Mouse (Mus musculus): ENCODE data around the gene Abcb9. TPM values are rescaled to one million over a fixed set of nuclear protein-coding genes. Genes with fewer than 3 reads are reported as not detected.

Gene Abcb9
- total RNA-seq, 1 experiment = 0.76 TPM

- peaks cover 9% of the 10 kb centered on the region; the same call in 1 of the 2 replicates for H3K36me3 ChIP-seq (ENCODE audit: control insufficient read depth, insufficient read depth, low read length, poor library complexity, severe bottlenecking)
- no peak overlapping the region for H3K27ac ChIP-seq (ENCODE audit: insufficient read depth, low read depth, low read length, poor library complexity, severe bottlenecking)
- no peak overlapping the region for H3K9ac ChIP-seq (ENCODE audit: insufficient read depth, low read depth, low read length, poor library complexity, severe bottlenecking)
- no peaks in the 10 kb centered on the region for H3K9me3 ChIP-seq (ENCODE audit: control insufficient read depth, insufficient read depth, low read depth, low read length)
- in situ Hi-C loops (cut with MboI; ENCODE audit: low sequenced_read_pairs in 2 of 2, unreplicated experiment in 2 of 2) = no loop called here
- no peak overlapping the region for H3K4me3 ChIP-seq (ENCODE audit: insufficient read depth in 1 of 2, low read depth in 1 of 2, low read length in 2 of 2, poor library complexity in 1 of 2, severe bottlenecking in 1 of 2)
- DNase-seq (ENCODE audit: low read depth, low spot score) = no peak
- no peak for TF ChIP-seq ZC3H11A (IDR thresholded peaks at IDR 0.05; ENCODE audit: borderline replicate concordance, low read depth, low read length)
- TF ChIP-seq MAFK (IDR thresholded peaks at IDR 0.05; ENCODE audit: insufficient read depth, low read depth, low read length) = no peak
- TF ChIP-seq CHD2 (IDR thresholded peaks at IDR 0.05; ENCODE audit: low read depth, low read length) = no peak
- TF ChIP-seq HCFC1 (IDR thresholded peaks at IDR 0.05; ENCODE audit: borderline replicate concordance, insufficient read depth, low read length) = no peak
- TF ChIP-seq ZNF384 (IDR thresholded peaks at IDR 0.05; ENCODE audit: low read depth, low read length) = no peak
- H3K4me1 ChIP-seq (ENCODE audit: control insufficient read depth in 2 of 2, insufficient read depth in 2 of 2, low read length in 2 of 2, poor library complexity in 1 of 2) = 0 out of 4 replicates have a peak, but pooled peaks cover 0 to 2% of the 10 kb centered on the region in 2 experiments
Measured at GRCm38 (mm10) chr5:124028680-124029079, 66.9 kb downstream of the Abcb9 start.

GRCm38 (mm10) chr5:124027702-124028470, 67.7 kb downstream of the Abcb9 start:
- H3K9ac ChIP-seq (ENCODE audit: insufficient read depth, low read depth, low read length, poor library complexity, severe bottlenecking) = no peak overlapping the region
- no peaks in the 10 kb centered on the region for H3K9me3 ChIP-seq (ENCODE audit: control insufficient read depth, insufficient read depth, low read depth, low read length)
- peaks cover 9% of the 10 kb centered on the region; the same call in 1 of the 2 replicates for H3K36me3 ChIP-seq (ENCODE audit: control insufficient read depth, insufficient read depth, low read length, poor library complexity, severe bottlenecking)
- H3K4me1 ChIP-seq (ENCODE audit: control insufficient read depth in 2 of 2, insufficient read depth in 2 of 2, low read length in 2 of 2, poor library complexity in 1 of 2) = 0 out of 4 replicates have a peak, but pooled peaks cover 0 to 2% of the 10 kb centered on the region in 2 experiments
- no peak for DNase-seq (ENCODE audit: low read depth, low spot score)
- no peak for TF ChIP-seq MAFK (IDR thresholded peaks at IDR 0.05; ENCODE audit: insufficient read depth, low read depth, low read length)
- TF ChIP-seq HCFC1 (IDR thresholded peaks at IDR 0.05; ENCODE audit: borderline replicate concordance, insufficient read depth, low read length) = no peak
- TF ChIP-seq CHD2 (IDR thresholded peaks at IDR 0.05; ENCODE audit: low read depth, low read length) = no peak
- no peak for TF ChIP-seq ZC3H11A (IDR thresholded peaks at IDR 0.05; ENCODE audit: borderline replicate concordance, low read depth, low read length)
- TF ChIP-seq ZNF384 (IDR thresholded peaks at IDR 0.05; ENCODE audit: low read depth, low read length) = no peak
- H3K27ac ChIP-seq (ENCODE audit: insufficient read depth, low read depth, low read length, poor library complexity, severe bottlenecking) = no peak overlapping the region
- no peak overlapping the region for H3K4me3 ChIP-seq (ENCODE audit: insufficient read depth in 1 of 2, low read depth in 1 of 2, low read length in 2 of 2, poor library complexity in 1 of 2, severe bottlenecking in 1 of 2)
- in situ Hi-C loops (cut with MboI; ENCODE audit: low sequenced_read_pairs in 2 of 2, unreplicated experiment in 2 of 2) = no loop called here

GRCm38 (mm10) chr5:124026568-124026967, 69.0 kb downstream of the Abcb9 start:
- no peak for DNase-seq (ENCODE audit: low read depth, low spot score)
- H3K27ac ChIP-seq (ENCODE audit: insufficient read depth, low read depth, low read length, poor library complexity, severe bottlenecking) = no peak overlapping the region
- H3K36me3 ChIP-seq (ENCODE audit: control insufficient read depth, insufficient read depth, low read length, poor library complexity, severe bottlenecking) = peaks cover 9% of the 10 kb centered on the region; the same call in 1 of the 2 replicates
- H3K4me3 ChIP-seq (ENCODE audit: insufficient read depth in 1 of 2, low read depth in 1 of 2, low read length in 2 of 2, poor library complexity in 1 of 2, severe bottlenecking in 1 of 2) = no peak overlapping the region
- no peak for TF ChIP-seq ZC3H11A (IDR thresholded peaks at IDR 0.05; ENCODE audit: borderline replicate concordance, low read depth, low read length)
- no peak for TF ChIP-seq CHD2 (IDR thresholded peaks at IDR 0.05; ENCODE audit: low read depth, low read length)
- in situ Hi-C loops (cut with MboI; ENCODE audit: low sequenced_read_pairs in 2 of 2, unreplicated experiment in 2 of 2) = no loop called here
- H3K9me3 ChIP-seq (ENCODE audit: control insufficient read depth, insufficient read depth, low read depth, low read length) = no peaks in the 10 kb centered on the region
- H3K4me1 ChIP-seq (ENCODE audit: control insufficient read depth in 2 of 2, insufficient read depth in 2 of 2, low read length in 2 of 2, poor library complexity in 1 of 2) = peaks cover 0 to 5% of the 10 kb centered on the region in 2 experiments; a peak in 1 of 4 replicates
- H3K9ac ChIP-seq (ENCODE audit: insufficient read depth, low read depth, low read length, poor library complexity, severe bottlenecking) = no peak overlapping the region

GRCm38 (mm10) chr5:124025587-124026441, 69.8 kb downstream of the Abcb9 start:
- in situ Hi-C loops (cut with MboI; ENCODE audit: low sequenced_read_pairs in 2 of 2, unreplicated experiment in 2 of 2) = no loop called here
- H3K9ac ChIP-seq (ENCODE audit: insufficient read depth, low read depth, low read length, poor library complexity, severe bottlenecking) = no peak overlapping the region
- no peak for DNase-seq (ENCODE audit: low read depth, low spot score)
- no peak overlapping the region for H3K4me3 ChIP-seq (ENCODE audit: insufficient read depth in 1 of 2, low read depth in 1 of 2, low read length in 2 of 2, poor library complexity in 1 of 2, severe bottlenecking in 1 of 2)
- TF ChIP-seq HCFC1 (IDR thresholded peaks at IDR 0.05; ENCODE audit: borderline replicate concordance, insufficient read depth, low read length) (no peak), CHD2 (IDR thresholded peaks at IDR 0.05; ENCODE audit: low read depth, low read length) (no peak), ZC3H11A (IDR thresholded peaks at IDR 0.05; ENCODE audit: borderline replicate concordance, low read depth, low read length) (no peak), ZNF384 (IDR thresholded peaks at IDR 0.05; ENCODE audit: low read depth, low read length) (no peak), MAFK (IDR thresholded peaks at IDR 0.05; ENCODE audit: insufficient read depth, low read depth, low read length) (no peak)
- H3K27ac ChIP-seq (ENCODE audit: insufficient read depth, low read depth, low read length, poor library complexity, severe bottlenecking) = no peak overlapping the region
- no peaks in the 10 kb centered on the region for H3K9me3 ChIP-seq (ENCODE audit: control insufficient read depth, insufficient read depth, low read depth, low read length)
- peaks cover 0 to 5% of the 10 kb centered on the region in 2 experiments; a peak in 1 of 4 replicates for H3K4me1 ChIP-seq (ENCODE audit: control insufficient read depth in 2 of 2, insufficient read depth in 2 of 2, low read length in 2 of 2, poor library complexity in 1 of 2)
- peaks cover 9% of the 10 kb centered on the region; the same call in 1 of the 2 replicates for H3K36me3 ChIP-seq (ENCODE audit: control insufficient read depth, insufficient read depth, low read length, poor library complexity, severe bottlenecking)
